Mouse (Mus musculus) CH12.LX (cell line): ENCODE results near the gene Hoxa11. TPM values are rescaled to one million over a fixed set of nuclear protein-coding genes. Genes with fewer than 3 reads are reported as not detected.

ENCODE experiments used
- DNase-seq: peaks from one replicate; pipeline ENCODE4 v3.0.0-alpha.2; 2013; ENCODE audit errors: extremely low read depth
- H3K27ac ChIP-seq: 2 replicates; pipeline ENCODE4 v1.5.1; 2012; ENCODE audit warnings: low read depth, mild to moderate bottlenecking, control low read depth, moderate library complexity; ENCODE audit not compliant: insufficient read depth
- H3K27me3 ChIP-seq: replicated peaks from 2 replicates; pipeline ENCODE3; 2012; ENCODE audit warnings: inconsistent platforms
- H3K36me3 ChIP-seq, 2 experiments: replicated peaks in 1 of 2; 2 replicates each; pipeline versions ENCODE3 to v1.6.1; 2012; ENCODE audit warnings: inconsistent platforms in 1 of 2, low read length in 1 of 2, mild to moderate bottlenecking in 1 of 2, mixed read lengths in 1 of 2, moderate library complexity in 1 of 2; ENCODE audit not compliant: control insufficient read depth in 1 of 2, insufficient read depth in 1 of 2
- H3K4me1 ChIP-seq, 2 experiments: 2 replicates each; pipeline ENCODE4 v1.6.1; 2012; ENCODE audit warnings: inconsistent platforms in 1 of 2, moderate library complexity in 1 of 2; ENCODE audit not compliant: insufficient read depth in 2 of 2, control insufficient read depth in 1 of 2
- H3K4me2 ChIP-seq: 2 replicates; pipeline ENCODE4 v1.6.1; 2012; ENCODE audit warnings: low read depth, mild to moderate bottlenecking, control low read depth; ENCODE audit not compliant: poor library complexity, insufficient read depth, severe bottlenecking
- H3K4me3 ChIP-seq, 3 experiments: fragments of 150-350 bp in 1 of 3; sonication (generic) in 1 of 3; replicated peaks in 1 of 3; 2 replicates each; pipeline versions ENCODE3 to v1.5.1; 2011 to 2012; ENCODE audit warnings: low read depth in 2 of 3, low read length in 2 of 3, mild to moderate bottlenecking in 2 of 3, moderate library complexity in 2 of 3, control low read depth in 1 of 3, improper control_type of control experiment in 1 of 3, inconsistent platforms in 1 of 3, mixed read lengths in 1 of 3; ENCODE audit not compliant: poor library complexity in 1 of 3
- H3K79me2 ChIP-seq: replicated peaks from 2 replicates; pipeline ENCODE4 v1.6.1; 2012; ENCODE audit warnings: mild to moderate bottlenecking, moderate library complexity; ENCODE audit not compliant: control insufficient read depth, poor library complexity, insufficient read depth, severe bottlenecking; ENCODE audit errors: extremely low read depth
- H3K9ac ChIP-seq: 2 replicates; pipeline ENCODE4 v1.6.1; 2012; ENCODE audit warnings: low read depth, mild to moderate bottlenecking, control low read depth, moderate library complexity; ENCODE audit not compliant: insufficient read depth
- H3K9me3 ChIP-seq: replicated peaks from 2 replicates; pipeline ENCODE3; 2012; ENCODE audit warnings: low read length, inconsistent platforms, mixed read lengths
- BHLHE40 ChIP-seq: IDR thresholded peaks from 2 replicates; pipeline ENCODE4 v1.6.1; 2011; ENCODE audit warnings: mild to moderate bottlenecking, low read depth, low read length, improper control_type of control experiment
- CHD1 ChIP-seq: IDR thresholded peaks from 2 replicates; pipeline ENCODE4 v1.6.1; 2012; ENCODE audit warnings: low read depth, low read length, improper control_type of control experiment, inconsistent platforms
- CHD2 ChIP-seq: IDR thresholded peaks from 2 replicates; pipeline ENCODE4 v1.6.1; 2011; ENCODE audit warnings: low read length, improper control_type of control experiment
- CTCF ChIP-seq, 2 experiments: IDR thresholded peaks in 1 of 2; conservative IDR thresholded peaks in 1 of 2; 2 replicates each; pipeline ENCODE4 v1.5.1; 2011 to 2012; ENCODE audit warnings: low read depth in 2 of 2, low read length in 2 of 2, improper control_type of control experiment in 1 of 2, inconsistent platforms in 1 of 2, mild to moderate bottlenecking in 1 of 2, moderate library complexity in 1 of 2
- ELF1 ChIP-seq: IDR thresholded peaks from 2 replicates; pipeline ENCODE4 v1.6.1; 2014; ENCODE audit warnings: low read depth, mild to moderate bottlenecking, inconsistent platforms, low read length, improper control_type of control experiment
- EP300 ChIP-seq: IDR thresholded peaks from 2 replicates; pipeline ENCODE4 v1.6.1; 2011; ENCODE audit warnings: low read length, improper control_type of control experiment
- ETS1 ChIP-seq: conservative IDR thresholded peaks from 2 replicates; pipeline ENCODE4 v1.6.1; 2012; ENCODE audit warnings: low read depth, mild to moderate bottlenecking, inconsistent platforms, low read length, improper control_type of control experiment, moderate library complexity
- IRF4 ChIP-seq: IDR thresholded peaks from 2 replicates; pipeline ENCODE4 v1.6.1; 2014; ENCODE audit warnings: low read depth, mild to moderate bottlenecking, inconsistent platforms, low read length, improper control_type of control experiment
- JUND ChIP-seq: conservative IDR thresholded peaks from 2 replicates; pipeline ENCODE4 v1.6.1; 2011; ENCODE audit warnings: low read depth, low read length, improper control_type of control experiment
- KAT2A ChIP-seq: IDR thresholded peaks from 2 replicates; pipeline ENCODE4 v1.6.1; 2012; ENCODE audit warnings: low read length, improper control_type of control experiment, inconsistent platforms; ENCODE audit not compliant: insufficient replicate concordance
- MAFK ChIP-seq: IDR thresholded peaks from 2 replicates; pipeline ENCODE4 v1.6.1; 2011; ENCODE audit warnings: low read length, improper control_type of control experiment; ENCODE audit not compliant: insufficient replicate concordance
- MAX ChIP-seq: IDR thresholded peaks from 2 replicates; pipeline ENCODE4 v1.6.1; 2011; ENCODE audit warnings: low read length, improper control_type of control experiment
- MEF2A ChIP-seq: IDR thresholded peaks from 2 replicates; pipeline ENCODE4 v1.6.1; 2014; ENCODE audit warnings: low read depth, mild to moderate bottlenecking, inconsistent platforms, low read length, improper control_type of control experiment, borderline replicate concordance
- MXI1 ChIP-seq: IDR thresholded peaks from 2 replicates; pipeline ENCODE4 v1.6.1; 2011; ENCODE audit warnings: mild to moderate bottlenecking, low read depth, low read length, improper control_type of control experiment
- NELFE ChIP-seq: IDR thresholded peaks from 2 replicates; pipeline ENCODE4 v1.6.1; 2011; ENCODE audit warnings: low read depth, low read length, improper control_type of control experiment
- NRF1 ChIP-seq: IDR thresholded peaks from 2 replicates; pipeline ENCODE4 v1.6.1; 2014; ENCODE audit warnings: low read depth, mild to moderate bottlenecking, inconsistent platforms, low read length, improper control_type of control experiment, moderate library complexity
- PAX5 ChIP-seq: IDR thresholded peaks from 2 replicates; pipeline ENCODE4 v1.6.1; 2012; ENCODE audit warnings: low read length, inconsistent platforms, mixed read lengths
- POLR2A ChIP-seq: IDR thresholded peaks from 2 replicates; pipeline ENCODE4 v1.6.1; 2011; ENCODE audit warnings: low read depth, mild to moderate bottlenecking, improper control_type of control experiment, low read length
- RAD21 ChIP-seq: IDR thresholded peaks from 2 replicates; pipeline ENCODE4 v1.6.1; 2011; ENCODE audit warnings: low read depth, mild to moderate bottlenecking, low read length, improper control_type of control experiment, moderate library complexity
- RCOR1 ChIP-seq: conservative IDR thresholded peaks from 2 replicates; pipeline ENCODE4 v1.6.1; 2012; ENCODE audit warnings: low read depth, mild to moderate bottlenecking, inconsistent platforms, low read length, improper control_type of control experiment
- SIN3A ChIP-seq: IDR thresholded peaks from 2 replicates; pipeline ENCODE4 v1.6.1; 2012; ENCODE audit warnings: low read length, improper control_type of control experiment, inconsistent platforms
- SMC3 ChIP-seq: IDR thresholded peaks from 2 replicates; pipeline ENCODE4 v1.6.1; 2011; ENCODE audit warnings: low read depth, low read length, improper control_type of control experiment
- TBP ChIP-seq: conservative IDR thresholded peaks from 2 replicates; pipeline ENCODE4 v1.6.1; 2011; ENCODE audit warnings: low read depth, low read length, improper control_type of control experiment
- TCF12 ChIP-seq: IDR thresholded peaks from 2 replicates; pipeline ENCODE4 v1.6.1; 2014; ENCODE audit warnings: low read depth, mild to moderate bottlenecking, inconsistent platforms, low read length, improper control_type of control experiment
- USF1 ChIP-seq: IDR thresholded peaks from 2 replicates; pipeline ENCODE4 v1.6.1; 2014; ENCODE audit warnings: low read depth, mild to moderate bottlenecking, inconsistent platforms, low read length, improper control_type of control experiment
- USF2 ChIP-seq: conservative IDR thresholded peaks from 2 replicates; pipeline ENCODE4 v1.6.1; 2011; ENCODE audit warnings: low read depth, low read length, improper control_type of control experiment
- ZKSCAN1 ChIP-seq: IDR thresholded peaks from 2 replicates; pipeline ENCODE4 v1.6.1; 2012; ENCODE audit warnings: low read depth, inconsistent platforms, low read length, improper control_type of control experiment, borderline replicate concordance
- ZMIZ1 ChIP-seq: IDR thresholded peaks from 2 replicates; pipeline ENCODE4 v1.6.1; 2012; ENCODE audit warnings: low read depth, mild to moderate bottlenecking, inconsistent platforms, low read length, improper control_type of control experiment
- ZNF384 ChIP-seq: IDR thresholded peaks from 2 replicates; pipeline ENCODE4 v1.6.1; 2012; ENCODE audit warnings: low read depth, low read length, improper control_type of control experiment, inconsistent platforms
- dilution Hi-C: fragments of 300-500 bp; cut with MboI; formaldehyde crosslinking; loops from 2 replicates; pipeline ENCODE4 v1.14.3; 2020; ENCODE audit warnings: low sequenced_read_pairs; ENCODE audit not compliant: extremely low pct_unique_long_range_greater_than_20kb, extremely low pct_ligation_motif_present
- in situ Hi-C: fragments of 300-500 bp; cut with MboI; formaldehyde crosslinking; loops from 3 replicates; pipeline ENCODE4 v1.14.3; 2019; ENCODE audit warnings: low sequenced_read_pairs, low pct_ligation_motif_present, low pct_unique_long_range_greater_than_20kb, mixed read lengths
- polyA plus RNA-seq: library from polyadenylated mRNA; unstranded; fragments of >175 nt; gene quantifications from 2 replicates; pipeline ENCODE4 v1.2.1, GENCODE M21; 2012; ENCODE audit warnings: low read depth; ENCODE audit not compliant: insufficient read length
- total RNA-seq, 2 experiments: library from RNA; depleted of rRNA; stranded (reverse); fragments of 300-350 nt in 1 of 2; fragments of >200 nt in 1 of 2; gene quantifications; 2 replicates each; pipeline ENCODE4 v1.2.3; 2012 to 2014

Hoxa11 gene
- total and polyA plus RNA-seq, 3 experiments, result not detected

- Histone ChIP-seq H3K4me1 (peaks cover 3 to 22% of the 10 kb centered on the region in 2 experiments; a peak in 3 of 4 replicates), H3K27ac (no peak overlapping the region), H3K9me3 (no peaks in the 10 kb centered on the region), H3K36me3 (no peaks in the 10 kb centered on the region), H3K4me2 (peak overlapping the region; percentile 74), H3K79me2 (no peaks in the 10 kb centered on the region), H3K4me3 (peak overlapping the region; percentile 28 to 46 (median 37)), H3K9ac (no peak overlapping the region), H3K27me3 (no peaks in the 10 kb centered on the region)
- DNase-seq, result peak; percentile 45
- in situ Hi-C loops, result loop anchor here (25.0 kb wide), 1 partner anchor 295 kb away; no protein-coding TSS in a partner anchor
- no peak for TF ChIP-seq USF1
- TF ChIP-seq NELFE, result no peak
- TF ChIP-seq ZKSCAN1, result no peak
- TF ChIP-seq IRF4, result peak; percentile 88
- TF ChIP-seq EP300, result peak; percentile 60
- peak; percentile 33; the same call in 1 of the 2 replicates for TF ChIP-seq JUND
- peak; percentile 97 for TF ChIP-seq BHLHE40
- no peak for TF ChIP-seq TBP
- 0 out of 2 replicates have a peak, but pooled peaks have one; percentile 41 for TF ChIP-seq RCOR1
- TF ChIP-seq SMC3, result no peak
- 0 out of 2 replicates have a peak, but pooled peaks have one; percentile 57 for TF ChIP-seq MAX
- 0 out of 2 replicates have a peak, but pooled peaks have one; percentile 38 for TF ChIP-seq SIN3A
- no peak for TF ChIP-seq USF2
- no peak for TF ChIP-seq MXI1
- TF ChIP-seq MEF2A, result peak; percentile 39; the same call in 1 of the 2 replicates
- no peak for TF ChIP-seq CTCF (conservative IDR thresholded peaks at IDR 0.05 in 1 of 2, IDR thresholded peaks at IDR 0.05 in 1 of 2; ENCODE audit: low read depth in 2 of 2, low read length in 2 of 2)
- TF ChIP-seq MAFK, result 0 out of 2 replicates have a peak, but pooled peaks have one; percentile 60
- peak; percentile 37 for TF ChIP-seq ETS1
- dilution Hi-C loops, result no loop called here
Observed at GRCm38 (mm10) chr6:52292328-52292727, 46.7 kb upstream of the Hoxa11 start.

- Histone ChIP-seq H3K9me3 (no peaks in the 10 kb centered on the region), H3K9ac (no peak overlapping the region), H3K4me1 (peaks cover 3 to 22% of the 10 kb centered on the region in 2 experiments; a peak in 3 of 4 replicates), H3K79me2 (no peaks in the 10 kb centered on the region), H3K4me2 (0 out of 2 replicates have a peak overlapping the region, but pooled peaks have one; percentile 74), H3K36me3 (no peaks in the 10 kb centered on the region), H3K4me3 (no peak overlapping the region), H3K27ac (no peak overlapping the region), H3K27me3 (no peaks in the 10 kb centered on the region)
- TF ChIP-seq PAX5 (no peak), IRF4 (no peak), NRF1 (no peak), ZMIZ1 (no peak), SIN3A (no peak), ELF1 (no peak), ZNF384 (no peak), CTCF (conservative IDR thresholded peaks at IDR 0.05 in 1 of 2, IDR thresholded peaks at IDR 0.05 in 1 of 2; ENCODE audit: low read depth in 2 of 2, low read length in 2 of 2) (no peak; a peak in 1 of 4 replicates), MAX (no peak), BHLHE40 (no peak), JUND (no peak), MAFK (no peak), KAT2A (no peak), EP300 (no peak), RAD21 (no peak), CHD2 (no peak), CHD1 (no peak), TCF12 (no peak), POLR2A (no peak)
- in situ Hi-C loops, result loop anchor here (25.0 kb wide), 1 partner anchor 296 kb away; no protein-coding TSS in a partner anchor
- no peak for DNase-seq
- dilution Hi-C loops, result no loop called here
Observed at GRCm38 (mm10) chr6:52291021-52291860, 45.6 kb upstream of the Hoxa11 start.
